ENCODE assay signal across 16 mouse cellular contexts in the genomic region with DNA sequence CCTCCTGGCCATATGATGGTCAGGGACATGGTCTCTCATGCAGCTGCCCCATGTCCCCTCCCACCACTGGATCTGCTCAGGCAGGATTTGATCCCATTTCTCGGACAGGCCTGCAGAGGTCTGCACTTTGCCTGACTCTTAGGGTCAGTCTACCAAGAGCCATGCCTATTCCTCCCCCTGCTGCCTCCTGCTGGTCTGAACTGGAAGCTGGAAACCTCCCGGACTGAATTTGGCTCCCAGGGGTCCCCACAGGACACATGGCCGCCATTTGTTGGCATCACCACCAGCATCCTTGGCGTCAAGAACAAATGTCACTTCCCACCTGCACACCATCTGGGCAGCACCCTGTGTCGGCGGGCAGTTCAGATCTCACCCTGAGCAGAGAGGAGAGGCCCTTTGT.
DNase-seq lines count a peak whose midpoint lies in the region; ATAC-seq and TF ChIP-seq lines count a peak whose summit lies in the region.
"Had no signal": no experiment of that assay in that cellular context is flagged by ENCODE, and none has a peak within 500 bp of the region (broad histone marks: within the 10 kb centered on the region; RNA-seq: fewer than 3 reads in every experiment).

No protein-coding gene starts in this region.

- no peak for ATAC-seq in heart, embryonic 11.5 days (replicated peaks; ENCODE audit: insufficient number of reproducible peaks, low FRiP score, low TSS enrichment)
- no peak for ATAC-seq in liver, embryonic 12.5 days
- ATAC-seq in erythroblast, adult 5-6 weeks (replicated peaks; ENCODE audit: low FRiP score, poor library complexity, severe bottlenecking) = no peak
- ATAC-seq: activated CD4-positive, CD25-positive, alpha-beta regulatory T cell, adult 4 months; midbrain, embryonic 15.5 days had no signal

- peaks cover 47% of the 10 kb centered on the region for H3K4me1 ChIP-seq in heart, embryonic 11.5 days (ENCODE audit: control insufficient read depth, insufficient read depth, low read length)
- no peaks in the 10 kb centered on the region for H3K4me1 ChIP-seq in liver, adult 2 months (ENCODE audit: control insufficient read depth, insufficient read depth, low read length)
- H3K4me1 ChIP-seq in liver, embryonic 12.5 days = peaks cover 16% of the 10 kb centered on the region; the same call in 1 of the 2 replicates
- peaks cover 13% of the 10 kb centered on the region for H3K4me1 ChIP-seq in E14TG2a.4 (replicated peaks; ENCODE audit: low read depth, low read length)

- H3K27me3 ChIP-seq in heart, embryonic 11.5 days (ENCODE audit: control insufficient read depth, insufficient read depth, low read length) = no peaks in the 10 kb centered on the region; the same call in 1 of the 2 replicates
- H3K27me3 ChIP-seq in liver, adult 2 months (ENCODE audit: control insufficient read depth, insufficient read depth, low read length) = no peaks in the 10 kb centered on the region
- H3K27me3 ChIP-seq in liver, embryonic 12.5 days (replicated peaks) = peaks cover 83% of the 10 kb centered on the region
- peaks cover 25% of the 10 kb centered on the region for H3K27me3 ChIP-seq in E14TG2a.4 (ENCODE audit: insufficient read depth, low read length)
- H3K27me3 ChIP-seq: hindbrain, embryonic 15.5 days had no signal

- H3K9me3 ChIP-seq in heart, embryonic 11.5 days (replicated peaks; ENCODE audit: control insufficient read depth, low read length) = no peaks in the 10 kb centered on the region
- no peaks in the 10 kb centered on the region for H3K9me3 ChIP-seq in liver, embryonic 12.5 days (replicated peaks)
- no peaks in the 10 kb centered on the region for H3K9me3 ChIP-seq in E14TG2a.4 (ENCODE audit: low read length)
- H3K9me3 ChIP-seq: hindbrain, embryonic 15.5 days; midbrain, embryonic 15.5 days had no signal

- peak; percentile 13; the same call in 1 of the 2 replicates for TF ChIP-seq CTCF in liver, adult 2 months (IDR thresholded peaks at IDR 0.05; ENCODE audit: low read depth, low read length)
- peak; percentile 35 for TF ChIP-seq CTCF in E14TG2a.4 (conservative IDR thresholded peaks at IDR 0.05; ENCODE audit: low read length)

- no peaks in the 10 kb centered on the region for H3K36me3 ChIP-seq in heart, embryonic 11.5 days (ENCODE audit: control insufficient read depth, insufficient read depth, low read length)
- no peaks in the 10 kb centered on the region for H3K36me3 ChIP-seq in liver, adult 2 months (ENCODE audit: control insufficient read depth, insufficient read depth, low read length)
- no peaks in the 10 kb centered on the region for H3K36me3 ChIP-seq in liver, embryonic 12.5 days
- H3K36me3 ChIP-seq in E14TG2a.4 (ENCODE audit: insufficient read depth, low read length) = no peaks in the 10 kb centered on the region
- H3K36me3 ChIP-seq: hindbrain, embryonic 15.5 days; midbrain, embryonic 15.5 days had no signal

- no peak overlapping the region for H3K27ac ChIP-seq in heart, embryonic 11.5 days (ENCODE audit: low read depth, low read length)
- H3K27ac ChIP-seq in liver, adult 2 months (replicated peaks; ENCODE audit: insufficient read depth, low read depth, low read length) = no peak overlapping the region
- no peak overlapping the region for H3K27ac ChIP-seq in liver, embryonic 12.5 days
- H3K27ac ChIP-seq: hindbrain, embryonic 15.5 days; midbrain, embryonic 15.5 days had no signal

- DNase-seq in heart, postnatal 4 days = peak; percentile 42
- no peak for DNase-seq in liver, adult 2 months (ENCODE audit: extremely low read depth, low read depth, low spot score)
- peak; percentile 11 for DNase-seq in 3T3-L1 (ENCODE audit: low read depth, low spot score)
- no peak for DNase-seq in spleen, adult 12 weeks (ENCODE audit: low spot score)
- DNase-seq: cerebellum, postnatal 14 days; heart, adult 18-20 months; left cerebral cortex, postnatal 4 days; lung, postnatal 4 days; right cerebral cortex, postnatal 25 days had no signal

- no peak for TF ChIP-seq POLR2A in liver, adult 2 months (IDR thresholded peaks at IDR 0.05; ENCODE audit: extremely low read depth, insufficient read depth, low read length)

- no peak overlapping the region for H3K9ac ChIP-seq in heart, embryonic 11.5 days (ENCODE audit: low read depth, low read length)
- H3K9ac ChIP-seq in liver, adult 2 months (ENCODE audit: low read depth, low read length) = no peak overlapping the region
- no peak overlapping the region for H3K9ac ChIP-seq in liver, embryonic 12.5 days
- H3K9ac ChIP-seq: hindbrain, embryonic 15.5 days; midbrain, embryonic 15.5 days had no signal

- H3K79me2 ChIP-seq in liver, adult 2 months (ENCODE audit: control insufficient read depth, insufficient read depth, low read length) = no peaks in the 10 kb centered on the region

- no peak overlapping the region for H3K4me3 ChIP-seq in heart, embryonic 11.5 days (ENCODE audit: low read depth, low read length)
- H3K4me3 ChIP-seq in liver, adult 2 months (ENCODE audit: insufficient read depth, low read depth, low read length) = no peak overlapping the region
- no peak overlapping the region for H3K4me3 ChIP-seq in liver, embryonic 12.5 days
- no peak overlapping the region for H3K4me3 ChIP-seq in E14TG2a.4 (replicated peaks; ENCODE audit: low read length)
- H3K4me3 ChIP-seq: hindbrain, embryonic 15.5 days; midbrain, embryonic 15.5 days had no signal

- 51% methylated on average over 6 of the region's 6 CpGs for WGBS in heart, embryonic 11.5 days (ENCODE audit: insufficient replicate concordance)
- 77% methylated on average over 6 of the region's 6 CpGs for WGBS in liver, adult 2 months
- WGBS in liver, embryonic 12.5 days (ENCODE audit: insufficient replicate concordance) = 42% methylated on average over 6 of the region's 6 CpGs

- no peak overlapping the region for H3K4me2 ChIP-seq in heart, embryonic 11.5 days
- H3K4me2 ChIP-seq in liver, embryonic 12.5 days = no peak overlapping the region
- H3K4me2 ChIP-seq: hindbrain, embryonic 15.5 days; midbrain, embryonic 15.5 days had no signal

Comparison
In these comparisons a context has a peak if more than half of its experiments do, and no peak if none do; other contexts are left out.
1. DNase-seq: peak in heart, postnatal 4 days (single experiment) and 3T3-L1 (single experiment); none in liver, adult 2 months (single experiment) and spleen, adult 12 weeks (single experiment).